Mouse (Mus musculus): ENCODE measurements around the gene Neurl1b. TPM values are rescaled to one million over a fixed set of nuclear protein-coding genes. Genes with fewer than 3 reads are reported as not detected.

Gene Neurl1b
- polyA plus RNA-seq, 1 experiment from 2014 or later, result 0.25 TPM

DNA sequence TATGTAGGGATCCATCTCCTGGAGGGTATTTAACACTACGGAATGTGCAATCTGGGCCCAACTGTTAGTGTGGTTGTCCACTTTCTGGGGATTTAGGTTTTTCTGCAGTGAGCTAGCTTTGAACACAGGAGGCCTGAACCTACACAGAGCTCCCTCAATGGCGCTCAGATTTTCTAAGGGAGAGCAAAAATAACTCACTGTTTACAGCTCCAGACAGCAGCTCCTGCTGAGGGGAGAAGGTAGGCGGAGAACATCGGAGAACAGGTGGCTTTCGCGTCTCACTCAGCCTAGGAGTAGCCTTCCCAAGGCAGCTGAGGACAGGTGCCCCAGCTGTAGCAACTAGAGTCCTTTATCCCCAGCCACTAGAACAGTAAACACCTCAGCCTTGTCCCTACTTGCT is 27.6 kb downstream of the Neurl1b start:
- no peaks in the 10 kb centered on the region for H3K9me3 ChIP-seq (replicated peaks; ENCODE audit: control insufficient read depth, low read length)
- no peak for ATAC-seq (replicated peaks; ENCODE audit: insufficient number of reproducible peaks, low FRiP score, low TSS enrichment, low read depth)
- H3K4me3 ChIP-seq (ENCODE audit: low read depth, low read length), result no peak overlapping the region
- H3K27ac ChIP-seq (replicated peaks; ENCODE audit: low read depth, low read length), result no peak overlapping the region
- H3K36me3 ChIP-seq (replicated peaks; ENCODE audit: control insufficient read depth, insufficient read depth, low read depth, low read length), result no peaks in the 10 kb centered on the region
- peaks cover 5% of the 10 kb centered on the region for H3K4me1 ChIP-seq (ENCODE audit: control insufficient read depth, insufficient read depth, low read length)
- 87% methylated on average over 6 of the region's 6 CpGs for WGBS
- no peak for DNase-seq (ENCODE audit: low spot score)
- H3K27me3 ChIP-seq (ENCODE audit: control insufficient read depth, insufficient read depth, low read length), result peaks cover 27% of the 10 kb centered on the region
- H3K4me2 ChIP-seq (ENCODE audit: low read depth, low read length), result no peak overlapping the region
- H3K9ac ChIP-seq (replicated peaks; ENCODE audit: low read length), result no peak overlapping the region

DNA sequence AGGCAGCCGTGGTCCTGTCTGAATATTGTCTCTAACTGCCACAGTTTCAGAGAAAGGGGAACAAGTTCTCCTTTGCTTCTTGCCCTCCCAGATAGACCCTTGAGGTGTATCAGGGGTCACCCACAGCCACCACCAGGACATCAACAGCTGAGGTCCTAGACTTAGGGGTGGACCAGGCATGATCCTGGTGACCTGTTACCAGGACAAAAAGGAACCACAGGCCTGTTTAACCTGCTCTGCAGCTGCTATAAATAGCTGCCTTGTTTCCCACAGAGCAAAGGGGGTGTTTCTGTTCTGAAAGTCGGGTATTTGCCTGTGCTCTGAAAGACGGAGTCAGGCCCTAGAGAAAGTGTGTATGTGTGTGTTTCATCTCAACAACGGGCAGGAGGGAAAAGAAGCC is 29.2 kb downstream of the Neurl1b start:
- Histone ChIP-seq H3K36me3 (replicated peaks; ENCODE audit: control insufficient read depth, insufficient read depth, low read depth, low read length) (no peaks in the 10 kb centered on the region), H3K9me3 (replicated peaks; ENCODE audit: control insufficient read depth, low read length) (no peaks in the 10 kb centered on the region), H3K9ac (replicated peaks; ENCODE audit: low read length) (no peak overlapping the region), H3K4me3 (ENCODE audit: low read depth, low read length) (no peak overlapping the region), H3K27me3 (ENCODE audit: control insufficient read depth, insufficient read depth, low read length) (peaks cover 11% of the 10 kb centered on the region), H3K4me1 (ENCODE audit: control insufficient read depth, insufficient read depth, low read length) (peaks cover 2% of the 10 kb centered on the region), H3K4me2 (ENCODE audit: low read depth, low read length) (no peak overlapping the region), H3K27ac (replicated peaks; ENCODE audit: low read depth, low read length) (no peak overlapping the region)
- ATAC-seq (replicated peaks; ENCODE audit: insufficient number of reproducible peaks, low FRiP score, low TSS enrichment, low read depth) (no peak), DNase-seq (ENCODE audit: low spot score) (no peak)
- WGBS, result 50% methylated on average over 4 of the region's 4 CpGs

DNA sequence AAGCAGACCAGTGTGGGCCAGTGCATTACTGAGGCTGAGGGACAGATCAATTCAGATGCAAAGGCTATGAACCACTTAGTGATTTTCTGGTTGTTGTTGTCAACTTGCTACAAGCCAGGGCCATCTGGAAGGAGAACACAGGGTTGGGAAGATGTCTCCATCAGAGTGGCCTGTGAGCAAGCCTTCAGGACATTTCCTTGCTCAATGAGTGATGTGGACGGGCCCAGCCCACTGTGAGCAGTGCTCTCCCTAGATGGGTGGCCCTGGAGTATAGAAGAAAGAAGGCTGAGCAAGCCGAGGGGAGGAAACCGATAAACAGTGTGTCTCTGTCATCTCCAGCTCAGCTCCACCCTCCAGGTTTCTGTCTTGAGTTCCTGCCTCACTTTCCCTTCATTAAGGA is 34.8 kb downstream of the Neurl1b start:
- Histone ChIP-seq H3K4me1 (ENCODE audit: control insufficient read depth, insufficient read depth, low read length) (no peaks in the 10 kb centered on the region), H3K4me2 (ENCODE audit: low read depth, low read length) (no peak overlapping the region), H3K27me3 (ENCODE audit: control insufficient read depth, insufficient read depth, low read length) (no peaks in the 10 kb centered on the region), H3K36me3 (replicated peaks; ENCODE audit: control insufficient read depth, insufficient read depth, low read depth, low read length) (no peaks in the 10 kb centered on the region), H3K27ac (replicated peaks; ENCODE audit: low read depth, low read length) (no peak overlapping the region), H3K9me3 (replicated peaks; ENCODE audit: control insufficient read depth, low read length) (no peaks in the 10 kb centered on the region), H3K9ac (replicated peaks; ENCODE audit: low read length) (no peak overlapping the region), H3K4me3 (ENCODE audit: low read depth, low read length) (no peak overlapping the region)
- ATAC-seq (replicated peaks; ENCODE audit: insufficient number of reproducible peaks, low FRiP score, low TSS enrichment, low read depth) (no peak), DNase-seq (ENCODE audit: low spot score) (no peak)
- WGBS, result 72% methylated on average over 3 of the region's 3 CpGs

DNA sequence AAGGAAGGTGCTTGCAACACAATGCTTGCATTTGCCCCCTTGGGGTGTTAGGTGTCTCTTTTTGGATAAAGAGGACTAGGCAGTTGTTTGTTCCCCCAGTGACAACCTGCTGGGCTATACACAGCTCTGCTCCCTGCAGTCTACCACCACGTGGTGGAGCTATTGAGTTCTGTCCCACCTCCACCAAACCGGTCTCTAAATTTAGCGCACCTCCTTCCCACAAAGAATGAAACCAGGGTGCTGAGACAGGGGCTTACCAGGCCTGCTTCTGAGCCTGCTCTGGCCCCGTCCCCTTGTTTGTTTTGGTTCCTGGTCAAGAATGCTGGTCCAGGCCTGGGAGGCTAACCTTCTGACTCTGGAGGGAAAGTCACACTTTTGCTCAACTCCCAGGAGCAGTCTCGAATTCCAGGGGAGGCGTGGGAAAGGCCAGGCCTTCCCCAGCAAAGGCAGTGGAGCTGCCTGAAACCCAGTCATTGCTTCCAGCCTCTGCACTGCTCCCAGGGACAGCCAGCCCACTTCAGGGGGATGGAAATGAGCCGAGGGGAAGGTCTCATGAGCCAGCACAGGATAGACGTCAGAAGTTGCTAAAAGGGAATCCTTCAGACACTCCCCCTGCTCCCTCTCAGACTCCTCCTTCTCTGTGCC is 37.1 kb downstream of the Neurl1b start:
- no peaks in the 10 kb centered on the region for H3K4me1 ChIP-seq (ENCODE audit: control insufficient read depth, insufficient read depth, low read length)
- no peak overlapping the region for H3K27ac ChIP-seq (replicated peaks; ENCODE audit: low read depth, low read length)
- 0 out of 2 replicates have a peak, but pooled peaks have one; percentile 62 for ATAC-seq (replicated peaks; ENCODE audit: insufficient number of reproducible peaks, low FRiP score, low TSS enrichment, low read depth)

DNA sequence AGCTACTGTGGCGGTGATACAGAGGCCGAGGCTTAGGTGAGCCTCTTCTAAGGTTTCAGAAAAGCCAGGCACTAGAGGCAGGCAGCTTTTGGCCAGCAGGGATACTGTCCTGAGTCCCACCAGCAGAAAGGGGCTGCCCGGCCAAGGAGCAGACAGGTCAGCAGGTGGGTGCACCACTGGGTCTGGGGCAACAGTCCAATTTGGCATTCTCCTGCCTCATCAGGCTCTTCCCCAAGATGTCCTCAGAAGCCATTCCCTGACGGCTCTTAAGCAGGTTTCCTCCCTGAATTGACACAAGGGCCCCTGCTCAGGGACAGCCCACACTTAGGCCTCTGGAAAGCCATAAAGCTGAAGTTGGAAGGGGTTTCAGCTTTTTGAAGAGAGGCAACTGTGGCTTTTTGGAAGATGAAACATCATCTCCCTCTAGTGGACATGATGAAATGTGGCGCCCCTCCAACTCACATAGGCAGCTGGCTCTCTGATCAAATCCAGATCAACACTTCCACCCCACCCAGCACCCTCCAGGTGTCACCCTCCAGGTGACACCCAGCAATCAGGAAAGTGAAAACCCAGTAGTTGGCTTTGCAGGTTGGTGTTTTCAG is 37.8 kb downstream of the Neurl1b start:
- H3K27me3 ChIP-seq (ENCODE audit: control insufficient read depth, insufficient read depth, low read length), result no peaks in the 10 kb centered on the region
- H3K4me3 ChIP-seq (ENCODE audit: low read depth, low read length), result no peak overlapping the region
- no peaks in the 10 kb centered on the region for H3K9me3 ChIP-seq (replicated peaks; ENCODE audit: control insufficient read depth, low read length)
- peak; percentile 68 for DNase-seq (ENCODE audit: low spot score)
- H3K9ac ChIP-seq (replicated peaks; ENCODE audit: low read length), result no peak overlapping the region
- no peak for ATAC-seq (replicated peaks; ENCODE audit: insufficient number of reproducible peaks, low FRiP score, low TSS enrichment, low read depth)
- 55% methylated on average over 5 of the region's 5 CpGs for WGBS
- no peaks in the 10 kb centered on the region for H3K36me3 ChIP-seq (replicated peaks; ENCODE audit: control insufficient read depth, insufficient read depth, low read depth, low read length)
- no peaks in the 10 kb centered on the region for H3K4me1 ChIP-seq (ENCODE audit: control insufficient read depth, insufficient read depth, low read length)
- H3K4me2 ChIP-seq (ENCODE audit: low read depth, low read length), result no peak overlapping the region
- no peak overlapping the region for H3K27ac ChIP-seq (replicated peaks; ENCODE audit: low read depth, low read length)

More for the DNA sequence above, 37.1 kb downstream of the Neurl1b start:
- no peaks in the 10 kb centered on the region for H3K36me3 ChIP-seq (replicated peaks; ENCODE audit: control insufficient read depth, insufficient read depth, low read depth, low read length)
- no peaks in the 10 kb centered on the region for H3K9me3 ChIP-seq (replicated peaks; ENCODE audit: control insufficient read depth, low read length)
- H3K9ac ChIP-seq (replicated peaks; ENCODE audit: low read length), result no peak overlapping the region
- no peak overlapping the region for H3K4me2 ChIP-seq (ENCODE audit: low read depth, low read length)
- DNase-seq (ENCODE audit: low spot score), result peak; percentile 62
- H3K27me3 ChIP-seq (ENCODE audit: control insufficient read depth, insufficient read depth, low read length), result no peaks in the 10 kb centered on the region
- H3K4me3 ChIP-seq (ENCODE audit: low read depth, low read length), result no peak overlapping the region
- WGBS, result 24% methylated on average over 8 of the region's 8 CpGs

DNA sequence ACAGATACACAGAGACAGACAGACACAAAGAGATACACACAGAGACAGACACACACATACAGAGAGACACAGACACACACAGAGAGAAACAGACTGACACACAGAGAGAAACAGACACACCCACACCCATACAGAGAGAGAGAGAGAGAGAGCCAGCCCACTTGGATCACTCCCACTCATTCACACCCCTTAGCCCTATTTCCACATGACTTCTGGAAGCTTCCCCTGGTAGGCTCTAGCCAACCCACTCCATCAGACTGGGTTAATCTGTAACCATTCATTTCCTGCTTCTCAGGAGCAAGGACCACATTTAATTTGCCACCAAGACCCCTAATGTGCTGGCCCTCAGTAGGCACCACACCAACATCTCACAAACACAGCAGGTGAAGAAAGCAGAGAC is 42.9 kb downstream of the Neurl1b start:
- Histone ChIP-seq H3K36me3 (replicated peaks; ENCODE audit: control insufficient read depth, insufficient read depth, low read depth, low read length) (no peaks in the 10 kb centered on the region), H3K4me2 (ENCODE audit: low read depth, low read length) (no peak overlapping the region), H3K27ac (replicated peaks; ENCODE audit: low read depth, low read length) (no peak overlapping the region), H3K27me3 (ENCODE audit: control insufficient read depth, insufficient read depth, low read length) (no peaks in the 10 kb centered on the region), H3K4me1 (ENCODE audit: control insufficient read depth, insufficient read depth, low read length) (no peaks in the 10 kb centered on the region), H3K9me3 (replicated peaks; ENCODE audit: control insufficient read depth, low read length) (no peaks in the 10 kb centered on the region), H3K9ac (replicated peaks; ENCODE audit: low read length) (no peak overlapping the region), H3K4me3 (ENCODE audit: low read depth, low read length) (no peak overlapping the region)
- DNase-seq (ENCODE audit: low spot score), result no peak
- ATAC-seq (replicated peaks; ENCODE audit: insufficient number of reproducible peaks, low FRiP score, low TSS enrichment, low read depth), result no peak

DNA sequence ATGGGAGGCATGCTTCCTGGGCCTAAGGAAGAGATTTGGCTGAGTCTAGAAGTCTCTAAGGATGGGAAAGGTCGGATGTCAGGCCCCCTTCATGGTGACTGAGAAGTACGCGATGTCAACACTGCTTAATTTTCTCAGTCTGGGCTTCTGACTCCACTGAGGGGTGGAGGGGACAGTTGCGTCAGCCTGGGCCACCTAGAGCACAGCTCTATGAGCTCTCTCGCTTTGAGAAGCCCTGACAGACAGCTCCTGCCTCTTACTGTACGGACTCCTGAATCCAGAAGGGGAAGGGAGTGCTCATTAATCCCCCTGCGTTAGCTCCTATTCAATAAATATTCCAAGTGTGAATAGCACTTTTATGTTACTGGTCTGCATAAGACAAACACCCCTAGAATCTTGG is 43.4 kb downstream of the Neurl1b start:
- Histone ChIP-seq H3K36me3 (replicated peaks; ENCODE audit: control insufficient read depth, insufficient read depth, low read depth, low read length) (no peaks in the 10 kb centered on the region), H3K27me3 (ENCODE audit: control insufficient read depth, insufficient read depth, low read length) (no peaks in the 10 kb centered on the region), H3K27ac (replicated peaks; ENCODE audit: low read depth, low read length) (no peak overlapping the region), H3K4me1 (ENCODE audit: control insufficient read depth, insufficient read depth, low read length) (no peaks in the 10 kb centered on the region), H3K9ac (replicated peaks; ENCODE audit: low read length) (no peak overlapping the region), H3K9me3 (replicated peaks; ENCODE audit: control insufficient read depth, low read length) (no peaks in the 10 kb centered on the region), H3K4me2 (ENCODE audit: low read depth, low read length) (no peak overlapping the region), H3K4me3 (ENCODE audit: low read depth, low read length) (no peak overlapping the region)
- DNase-seq (ENCODE audit: low spot score) (no peak), ATAC-seq (replicated peaks; ENCODE audit: insufficient number of reproducible peaks, low FRiP score, low TSS enrichment, low read depth) (no peak)
- WGBS, result 68% methylated on average over 7 of the region's 7 CpGs

DNA sequence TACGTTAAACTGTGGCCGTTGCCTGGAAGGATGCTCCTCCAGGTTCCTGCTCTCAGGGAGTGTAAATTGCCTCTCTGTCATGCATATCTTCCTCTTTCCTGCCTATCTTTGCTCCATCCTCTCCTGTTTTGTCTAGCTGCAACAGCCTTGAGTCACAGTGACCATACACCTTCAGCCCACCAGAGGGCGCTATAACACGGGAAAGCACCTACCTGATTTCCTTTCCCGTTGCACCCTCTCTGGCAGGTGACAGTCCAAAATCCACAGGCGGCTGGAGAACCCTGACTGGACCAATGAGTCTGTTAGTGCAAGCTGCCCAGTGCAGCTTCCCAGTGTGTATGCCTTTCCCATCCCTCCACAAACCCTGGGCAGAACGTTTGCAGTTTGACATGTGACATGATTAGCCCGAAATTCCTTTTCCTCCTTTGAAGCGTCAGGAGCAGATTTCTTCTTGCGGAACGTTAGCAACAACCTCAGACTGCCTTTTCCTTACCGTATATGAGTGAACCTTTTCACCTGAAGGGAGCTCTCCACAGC is 48.1 kb downstream of the Neurl1b start:
- 32% methylated on average over 12 of the region's 12 CpGs for WGBS
- Histone ChIP-seq H3K9ac (replicated peaks; ENCODE audit: low read length) (no peak overlapping the region), H3K9me3 (replicated peaks; ENCODE audit: control insufficient read depth, low read length) (no peaks in the 10 kb centered on the region), H3K27ac (replicated peaks; ENCODE audit: low read depth, low read length) (no peak overlapping the region), H3K4me2 (ENCODE audit: low read depth, low read length) (no peak overlapping the region), H3K27me3 (ENCODE audit: control insufficient read depth, insufficient read depth, low read length) (no peaks in the 10 kb centered on the region), H3K36me3 (replicated peaks; ENCODE audit: control insufficient read depth, insufficient read depth, low read depth, low read length) (no peaks in the 10 kb centered on the region), H3K4me3 (ENCODE audit: low read depth, low read length) (no peak overlapping the region), H3K4me1 (ENCODE audit: control insufficient read depth, insufficient read depth, low read length) (no peaks in the 10 kb centered on the region)
- no peak for ATAC-seq (replicated peaks; ENCODE audit: insufficient number of reproducible peaks, low FRiP score, low TSS enrichment, low read depth)
- DNase-seq (ENCODE audit: low spot score), result peak; percentile 75
